Mouse (Mus musculus) adrenal gland, adult (tissue): Measurements from ENCODE around the gene Orai1.
A peak's percentile ranks its signal among the peaks of the same experiment; 100 is the strongest.
"Not testable (repeated sequence)": the region's sequence is repeated elsewhere in the genome, so short reads cannot be mapped to it uniquely, and the experiment has no call there.

Source experiments
- DNase-seq, 2 experiments: peaks; one replicate each; pipeline ENCODE4 v3.0.0; 2022 to 2023; ENCODE audit warnings: low spot score in 1 of 2; ENCODE audit not compliant: inconsistent age in 2 of 2

Orai1 gene

GRCm38 (mm10) chr5:123014753-123015701 is at the start of gene Orai1:
Gene Orai1, plus strand, starts transcription at chr5:123015074.
- peak; percentile 99 for DNase-seq

GRCm38 (mm10) chr5:122965427-122965826 is 49.4 kb upstream of the Orai1 start:
- no peak for DNase-seq

- peak; percentile 67 to 89 for DNase-seq
These were observed 46.6 kb upstream of the Orai1 start for GRCm38 (mm10) chr5:122968322-122968721.

DNA sequence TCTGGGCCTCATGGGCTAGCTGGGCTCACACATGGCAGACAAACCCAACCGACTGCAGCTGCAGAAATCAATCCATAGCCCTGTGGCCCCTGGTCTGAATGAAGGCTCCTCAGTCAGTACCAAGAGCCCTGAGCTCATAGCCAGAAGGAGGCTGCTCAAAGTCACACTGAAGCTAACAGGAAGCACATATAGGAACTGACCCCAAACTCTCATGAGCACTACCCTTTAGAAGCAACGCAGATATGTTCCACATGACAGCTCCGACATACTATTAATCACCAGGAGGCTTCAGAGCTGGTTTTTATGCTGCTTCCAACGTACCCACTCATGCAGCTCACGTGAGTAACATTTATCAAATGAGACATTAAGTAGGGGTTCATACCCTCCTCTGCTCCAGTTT is 44.8 kb upstream of the Orai1 start:
- DNase-seq = no peak

DNA sequence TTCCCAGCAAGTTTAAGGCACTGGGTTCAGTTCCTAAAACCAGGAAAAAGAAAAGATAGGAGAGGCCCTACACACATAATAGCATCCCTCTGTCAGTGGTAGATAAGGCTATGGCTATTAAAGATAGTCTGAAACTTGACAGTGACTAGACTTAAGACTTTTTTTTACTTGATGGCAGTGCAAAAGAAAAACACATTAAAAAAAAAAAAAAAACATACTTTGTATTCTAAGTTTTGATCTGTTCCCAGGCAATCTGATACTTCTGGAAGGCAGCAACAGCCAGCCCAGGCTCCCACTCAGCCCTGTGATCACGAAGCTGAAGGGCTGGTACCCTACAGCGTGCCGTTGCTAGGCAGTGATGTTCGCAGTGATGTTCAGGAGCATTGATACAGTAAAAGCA is 43.4 kb upstream of the Orai1 start:
- no peak for DNase-seq

DNA sequence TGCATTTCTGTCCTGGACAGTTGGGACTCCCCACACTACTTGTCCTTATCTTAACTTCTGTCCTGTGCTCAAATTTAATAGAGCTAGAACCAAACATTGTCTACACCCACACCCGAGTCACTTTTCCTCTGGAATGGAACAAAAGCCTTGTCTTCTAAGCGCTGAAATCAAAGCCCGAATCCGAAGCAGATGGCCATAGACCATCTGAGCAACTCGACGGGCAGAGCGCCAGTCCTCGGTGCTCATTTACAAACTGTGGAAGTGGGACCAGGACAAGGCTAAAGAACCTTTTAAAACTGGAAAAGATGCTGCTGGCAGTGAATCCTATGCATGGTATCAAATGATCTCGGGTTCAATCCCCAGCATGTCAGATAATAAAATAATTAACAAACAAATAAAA is 42.8 kb upstream of the Orai1 start:
- DNase-seq = no peak

DNA sequence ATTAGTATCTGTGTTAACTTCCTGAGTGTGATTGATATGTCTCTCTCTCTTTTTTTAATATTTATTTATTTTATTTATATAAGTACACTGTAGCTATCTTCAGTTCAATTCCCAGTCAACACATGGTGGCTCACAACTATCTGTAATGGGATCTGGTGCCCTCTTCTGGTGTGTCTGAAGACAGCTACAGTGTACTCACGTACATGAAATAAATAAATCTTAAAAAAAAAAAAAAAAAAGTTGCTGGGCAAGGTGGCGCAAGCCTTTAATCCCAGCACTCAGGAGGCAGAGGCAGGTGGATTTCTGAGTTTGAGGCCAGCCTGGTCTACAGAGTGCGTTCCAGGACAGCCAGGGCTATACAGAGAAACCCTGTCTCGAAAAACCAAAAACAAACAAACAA is 40.2 kb upstream of the Orai1 start:
- DNase-seq = not testable (repeated sequence)

- DNase-seq = no peak
These were observed 35.9 kb upstream of the Orai1 start for GRCm38 (mm10) chr5:122978970-122979369.

- DNase-seq = no peak
These were observed 30.4 kb upstream of the Orai1 start for GRCm38 (mm10) chr5:122984483-122984882.

DNA sequence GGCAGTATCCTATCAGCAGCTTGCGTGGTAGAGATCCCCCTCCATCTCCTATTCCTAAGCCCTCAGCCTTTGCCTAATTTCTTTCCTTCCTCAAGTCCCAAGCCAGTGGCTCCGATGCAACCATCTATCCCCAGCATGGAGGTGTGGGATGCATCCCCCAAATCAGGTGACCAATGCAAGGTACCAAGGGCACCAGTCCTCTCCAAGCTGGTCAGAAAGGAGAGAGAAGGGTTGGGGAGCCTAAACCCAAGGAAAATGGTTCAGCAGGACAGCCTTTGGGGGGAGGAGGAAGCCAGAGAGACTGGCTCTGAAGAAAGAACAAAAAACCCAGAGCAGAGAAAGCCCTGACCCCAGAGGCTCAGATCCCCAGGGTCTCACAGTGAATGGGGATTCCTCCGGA is 29.6 kb upstream of the Orai1 start:
- no peak for DNase-seq

DNA sequence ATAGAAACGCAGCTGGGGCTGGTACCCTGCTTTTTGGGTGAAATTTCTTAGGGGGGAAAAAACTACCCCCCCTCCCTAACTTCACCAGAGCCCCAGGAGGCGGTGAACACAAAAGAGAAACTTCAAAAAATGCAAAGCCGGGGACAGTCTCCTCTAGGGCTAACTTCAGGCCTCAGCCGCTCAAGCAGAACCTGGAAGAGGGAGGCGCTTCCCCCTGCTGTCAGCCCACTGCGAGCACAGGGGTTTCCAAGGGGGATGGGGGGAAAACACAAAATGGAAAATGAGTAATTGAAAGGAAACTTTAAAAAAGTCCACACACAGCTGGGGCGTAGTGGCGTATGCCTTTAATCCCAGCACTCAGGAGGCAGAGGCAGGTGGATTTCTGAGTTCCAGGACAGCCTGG is 28.8 kb upstream of the Orai1 start:
- DNase-seq = no peak

DNA sequence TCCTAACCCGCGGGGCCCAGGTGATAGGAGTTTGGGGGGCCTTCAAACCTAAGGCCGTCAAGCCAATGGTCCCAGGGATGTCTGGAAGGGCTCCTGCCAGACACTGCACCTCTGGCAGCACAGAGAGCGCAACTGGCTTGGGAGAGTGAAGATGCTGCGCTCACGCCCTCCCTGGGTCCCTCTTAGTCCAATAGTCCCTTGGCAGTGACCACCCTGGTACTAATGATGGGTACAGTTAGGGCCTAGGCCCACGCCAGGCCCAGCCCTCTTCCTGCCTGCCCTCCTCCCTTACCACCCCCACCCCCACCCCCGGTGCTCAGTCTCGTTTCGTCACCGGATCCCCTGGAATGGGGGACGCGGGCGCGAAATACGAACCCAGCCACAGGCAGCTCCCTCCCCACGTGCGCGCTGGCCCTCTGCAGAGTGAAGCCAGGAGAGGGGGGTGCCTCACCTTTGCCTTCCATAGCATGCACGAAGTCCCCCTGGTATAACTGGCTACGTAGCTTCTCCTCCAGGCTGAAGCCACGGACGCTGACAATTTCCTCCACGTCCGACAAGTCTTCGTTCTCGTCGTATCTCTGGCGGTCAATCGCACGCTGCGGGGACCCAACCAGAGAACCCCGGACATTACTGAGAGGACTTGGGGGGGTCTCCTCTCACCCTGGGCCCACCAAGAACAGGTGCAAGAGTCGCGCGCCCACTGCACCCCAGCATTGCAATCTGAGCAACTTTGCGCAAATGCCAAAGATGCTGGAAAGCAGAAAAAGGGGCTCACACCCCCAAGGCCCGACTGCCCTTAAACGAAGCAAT is 27.5 kb upstream of the Orai1 start:
- DNase-seq = peak; percentile 27 to 64

DNA sequence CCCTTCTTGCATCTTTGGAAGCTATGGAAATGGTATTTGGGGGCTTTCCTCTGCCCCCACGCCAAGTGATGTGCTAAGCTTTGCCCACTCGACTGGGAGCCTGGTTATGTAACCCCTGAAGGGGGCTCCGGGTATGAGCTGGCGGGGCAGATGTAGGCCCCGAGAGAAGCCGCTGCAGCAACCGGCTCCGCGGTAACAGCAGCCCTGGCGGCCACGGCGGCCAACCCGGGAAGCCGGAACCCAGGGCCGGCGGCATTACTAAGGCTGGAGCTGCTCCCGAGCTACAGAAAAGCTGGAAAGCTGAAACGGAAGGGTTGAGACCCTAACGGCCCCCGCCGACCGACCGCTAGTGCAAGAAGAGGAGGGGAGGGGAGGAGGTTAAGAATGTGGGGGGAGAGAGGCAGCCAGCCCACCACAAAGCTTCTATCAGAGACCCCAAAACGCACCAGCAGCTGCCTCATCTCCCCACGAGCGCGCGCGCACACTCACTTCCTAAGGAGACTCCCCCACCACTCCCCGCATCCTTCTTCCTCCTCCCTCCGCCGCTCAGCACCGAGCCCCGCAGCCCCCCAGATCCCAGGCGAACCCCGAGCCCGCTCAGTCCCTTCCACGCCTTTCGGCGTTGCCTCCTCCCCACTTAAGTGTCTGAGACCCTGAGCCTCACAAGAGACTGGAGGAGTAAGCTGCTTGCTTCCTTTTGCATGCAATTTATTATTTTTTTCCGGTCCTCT is 26.7 kb upstream of the Orai1 start:
- peak; percentile 52 to 84 for DNase-seq

GRCm38 (mm10) chr5:122989001-122989525 is 25.8 kb upstream of the Orai1 start:
- peak; percentile 71 to 88 for DNase-seq

- DNase-seq = peak in 1 of 2 experiments; percentile 75
These were observed 25.1 kb upstream of the Orai1 start, which contains the start of gene Kdm2b for GRCm38 (mm10) chr5:122989551-122990330. Gene Kdm2b, minus strand, starts transcription at chr5:122989823.

GRCm38 (mm10) chr5:122990411-122991160 is 24.3 kb upstream of the Orai1 start:
- DNase-seq = peak in 1 of 2 experiments; percentile 38

DNA sequence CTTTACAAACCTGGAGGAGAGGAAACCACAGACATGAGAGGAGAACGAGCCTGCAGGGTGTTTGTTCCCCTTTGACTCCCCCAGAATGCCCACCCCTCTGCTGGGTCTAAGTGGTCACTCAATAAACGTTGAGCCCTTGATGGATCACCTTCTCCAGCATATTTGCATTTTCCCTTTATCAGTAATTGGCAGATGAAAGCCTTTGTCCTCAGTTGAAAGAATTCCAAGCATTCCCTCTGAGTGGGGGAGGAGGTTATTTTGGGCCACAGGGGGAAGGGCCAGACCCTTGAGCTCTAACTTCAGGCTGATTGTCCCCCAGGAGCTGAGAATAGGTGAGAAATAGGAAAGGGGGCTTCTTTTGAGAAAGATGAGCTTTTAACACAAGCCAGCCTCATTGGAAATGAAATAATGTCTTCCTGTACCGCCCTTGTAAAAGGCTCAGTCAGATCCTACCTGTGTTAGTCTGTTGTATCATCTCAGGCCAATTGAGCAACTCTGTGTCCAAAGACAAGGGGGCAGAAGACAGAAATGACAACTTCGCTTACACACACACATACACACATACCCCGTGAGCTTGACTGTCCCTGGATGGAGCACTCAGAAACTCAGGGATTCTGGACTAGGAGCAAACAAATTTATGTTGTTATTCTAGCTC is 23.4 kb upstream of the Orai1 start:
- DNase-seq = no peak

- DNase-seq = no peak
These were observed 21.1 kb upstream of the Orai1 start for GRCm38 (mm10) chr5:122993811-122994210.

DNA sequence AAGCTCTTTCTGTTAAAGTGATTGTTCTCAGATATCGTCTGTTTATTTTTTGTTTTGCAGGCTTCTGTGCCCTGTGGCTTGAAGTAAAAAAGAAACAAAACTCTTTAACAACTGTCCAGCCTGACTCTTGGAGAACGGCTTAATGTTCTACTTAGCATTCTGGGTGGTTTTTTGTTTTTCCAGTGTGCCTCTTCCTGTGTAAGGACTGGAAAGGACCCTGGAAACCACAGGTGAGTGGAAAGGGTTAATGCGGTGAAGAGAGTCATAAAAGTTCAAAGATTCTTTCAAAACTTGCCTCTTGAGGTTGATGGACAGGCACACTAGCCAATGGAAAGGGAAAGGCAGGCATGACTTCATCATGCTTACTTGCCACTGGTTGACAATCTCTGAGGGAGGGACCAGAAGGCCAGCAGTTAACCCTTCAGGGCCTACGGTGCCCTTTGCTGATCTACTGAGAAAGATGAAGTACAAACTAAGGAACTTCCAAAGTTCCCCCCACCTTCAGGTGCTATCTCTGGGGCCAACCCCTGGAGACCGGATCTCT is 20.5 kb upstream of the Orai1 start:
- peak; percentile 90 to 96 for DNase-seq
